Mouse (Mus musculus) liver, embryonic 13.5 days (tissue): ENCODE results near the gene Lzts2. TPM values are rescaled to one million over a fixed set of nuclear protein-coding genes. Genes with fewer than 3 reads are reported as not detected.

Experiments used
- ATAC-seq: fragments of 200-750 bp; cut with Nextera tagmentation; 2 replicates; pipeline ENCODE4 v1.8.0; 2017; ENCODE audit warnings: low read depth, mild to moderate bottlenecking, moderate number of reproducible peaks, moderate library complexity
- DNase-seq: peaks from one replicate; pipeline ENCODE4 v3.0.0; 2022
- H3K27ac ChIP-seq: fragments of 300-500 bp; sonication (generic); 2 replicates; pipeline ENCODE4 v1.5.1; 2015; ENCODE audit warnings: moderate library complexity, mild to moderate bottlenecking, inconsistent platforms
- H3K27me3 ChIP-seq: fragments of 300-500 bp; sonication (generic); 2 replicates; pipeline ENCODE4 v1.6.1; 2015; ENCODE audit warnings: mild to moderate bottlenecking, inconsistent platforms
- H3K36me3 ChIP-seq: fragments of 300-500 bp; sonication (generic); 2 replicates; pipeline ENCODE4 v1.6.1; 2015; ENCODE audit warnings: mild to moderate bottlenecking, inconsistent platforms
- H3K4me1 ChIP-seq: fragments of 300-500 bp; sonication (generic); replicated peaks from 2 replicates; pipeline ENCODE4 v1.6.1; 2015; ENCODE audit warnings: inconsistent platforms
- H3K4me2 ChIP-seq: fragments of 300-500 bp; sonication (generic); 2 replicates; pipeline ENCODE4 v1.6.1; 2015; ENCODE audit warnings: inconsistent platforms, mild to moderate bottlenecking, moderate library complexity
- H3K4me3 ChIP-seq: fragments of 300-500 bp; sonication (generic); replicated peaks from 2 replicates; pipeline ENCODE4 v1.5.1; 2015; ENCODE audit warnings: mild to moderate bottlenecking, inconsistent platforms
- H3K9ac ChIP-seq: fragments of 300-500 bp; sonication (generic); 2 replicates; pipeline ENCODE4 v1.6.1; 2015; ENCODE audit warnings: mild to moderate bottlenecking, inconsistent platforms
- H3K9me3 ChIP-seq: fragments of 300-500 bp; sonication (generic); replicated peaks from 2 replicates; pipeline ENCODE4 v1.6.1; 2016; ENCODE audit warnings: inconsistent platforms
- WGBS: fragments of 180-500 bp; shearing (Covaris S2); methylation state at CpG from one replicate; pipeline ENCODE4 v1.1.7; 2015; ENCODE audit not compliant: insufficient replicate concordance; 5-methylcytosine and 5-hydroxymethylcytosine counted together
- polyA plus RNA-seq: library from polyadenylated mRNA; unstranded; fragments of >200 nt; fragmentation: Nextera tagmentation; extraction: Ambion mirVana; gene quantifications from 2 replicates; pipeline ENCODE4 v1.2.1, GENCODE M21; 2015

The Lzts2 gene
- polyA plus RNA-seq, 1 experiment from 2014 or later = 6.9 TPM

- Histone ChIP-seq H3K27me3 (peaks cover 47% of the 10 kb centered on the region), H3K4me2 (peak within 1 kb of the TSS; percentile 97), H3K9me3 (no peaks in the 10 kb centered on the region), H3K4me1 (peaks cover 71% of the 10 kb centered on the region), H3K27ac (peak within 1 kb of the TSS; percentile 92), H3K4me3 (peak within 1 kb of the TSS; percentile 77), H3K9ac (peak within 1 kb of the TSS; percentile 91), H3K36me3 (no peaks in the 10 kb centered on the region)
- ATAC-seq = peak; percentile 88
- DNase-seq = peak; percentile 44
- WGBS = under 1% methylated on average over 45 of the region's 45 CpGs
These were observed 60.5 kb downstream of the Lzts2 start, which contains the start of gene Kazald1 for GRCm38 (mm10) chr19:45074580-45075322. Kazald1 (plus strand) TSS chr19:45075241.

DNA sequence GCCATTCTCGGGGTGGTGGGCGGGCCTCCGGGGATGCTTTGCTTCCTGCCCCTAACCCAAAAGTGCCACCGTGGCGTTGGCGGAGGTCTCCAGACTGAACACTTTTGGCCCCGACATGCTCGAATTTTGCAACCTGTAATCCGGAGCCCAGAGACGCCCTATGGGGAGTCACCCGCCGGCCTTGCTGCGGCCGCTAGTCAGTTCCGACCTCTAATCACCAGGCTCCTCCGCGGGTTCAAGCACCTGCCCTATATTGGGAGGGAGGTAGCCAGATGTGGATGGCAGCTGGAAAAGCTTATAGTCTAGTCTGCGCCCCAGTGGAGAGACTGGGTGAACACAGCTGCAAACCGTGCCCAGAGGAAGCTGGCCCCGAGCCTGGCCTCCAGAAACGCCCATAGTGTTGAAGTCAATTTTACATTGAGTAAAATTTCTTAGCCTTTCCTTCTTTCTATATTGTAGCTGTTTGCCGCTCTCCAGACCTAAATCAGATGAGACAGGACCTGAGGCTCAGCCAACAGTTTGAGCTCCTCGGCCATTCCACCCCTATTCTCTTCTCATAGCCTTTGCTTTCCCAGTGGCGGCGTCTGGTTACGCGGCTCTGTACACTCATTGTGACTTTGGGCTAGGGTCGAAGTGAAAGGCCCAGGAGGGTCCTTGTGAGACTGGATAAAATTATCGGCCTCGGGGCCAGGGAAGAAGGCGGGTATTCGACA, 61.3 kb downstream of the Lzts2 start:
- H3K27me3 ChIP-seq = peaks cover 54% of the 10 kb centered on the region
- H3K27ac ChIP-seq = peak overlapping the region; percentile 92
- H3K4me1 ChIP-seq = peaks cover 77% of the 10 kb centered on the region
- H3K36me3 ChIP-seq = no peaks in the 10 kb centered on the region
- H3K4me2 ChIP-seq = peak overlapping the region; percentile 97
- no peaks in the 10 kb centered on the region for H3K9me3 ChIP-seq
- peak overlapping the region; percentile 91 for H3K9ac ChIP-seq
- ATAC-seq = peak; percentile 65
- 2% methylated on average over 32 of the region's 32 CpGs for WGBS
- DNase-seq = no peak
- H3K4me3 ChIP-seq = peak overlapping the region; percentile 77

GRCm38 (mm10) chr19:45076036-45076575, 61.9 kb downstream of the Lzts2 start:
- Histone ChIP-seq H3K36me3 (no peaks in the 10 kb centered on the region), H3K4me2 (peak overlapping the region; percentile 97), H3K27me3 (peaks cover 60% of the 10 kb centered on the region), H3K4me3 (peak overlapping the region; percentile 77), H3K9ac (peak overlapping the region; percentile 91), H3K4me1 (peaks cover 77% of the 10 kb centered on the region), H3K27ac (no peak overlapping the region), H3K9me3 (no peaks in the 10 kb centered on the region)
- ATAC-seq = no peak
- 13% methylated on average over 17 of the region's 17 CpGs for WGBS
- DNase-seq = no peak

Other genes starting within 250 kb of the Lzts2 start
- gene Slf2, start 83.3 kb upstream of the Lzts2 start, polyA plus RNA-seq = 12.6 and 17.7 TPM in 2 replicates
- 2.2 and 2.5 TPM in 2 replicates for gene Sema4g, start 25.3 kb upstream of the Lzts2 start, polyA plus RNA-seq
- gene Twnk, start 8.8 kb upstream of the Lzts2 start, polyA plus RNA-seq = 13.2 and 14.3 TPM in 2 replicates
- 40.2 and 42.4 TPM in 2 replicates for gene Mrpl43, start 8.0 kb upstream of the Lzts2 start, polyA plus RNA-seq
- gene Pdzd7, start 31.3 kb downstream of the Lzts2 start, polyA plus RNA-seq = not detected in 2 replicates
- gene Sfxn3, start 33.1 kb downstream of the Lzts2 start, polyA plus RNA-seq = 2.4 and 2.9 TPM in 2 replicates
- 0.25 and 0.29 TPM in 2 replicates for gene Kazald1, start 60.8 kb downstream of the Lzts2 start, polyA plus RNA-seq
- not detected in 2 replicates for gene Tlx1, start 136.3 kb downstream of the Lzts2 start, polyA plus RNA-seq
- gene Lbx1, start 221.4 kb downstream of the Lzts2 start, polyA plus RNA-seq = 0.05 TPM in 1 of 2 replicates, not detected in the other